Mouse (Mus musculus) forebrain, postnatal 0 days (tissue): Measurements from ENCODE around the gene Ankdd1a. TPM values are rescaled to one million over a fixed set of nuclear protein-coding genes. Genes with fewer than 3 reads are reported as not detected.
A peak's percentile ranks its signal among the peaks of the same experiment; 100 is the strongest.

Experiments
- ATAC-seq: fragments of 200-750 bp; cut with Nextera tagmentation; 2 replicates; pipeline ENCODE4 v1.8.0; 2017; ENCODE audit warnings: mild to moderate bottlenecking, moderate library complexity
- DNase-seq: peaks from one replicate; pipeline ENCODE4 v3.0.0-alpha.2; 2015
- H3K27ac ChIP-seq: fragments of 300-500 bp; sonication (generic); 2 replicates; pipeline ENCODE4 v1.5.1; 2014; ENCODE audit warnings: low read depth, mild to moderate bottlenecking, antibody characterized with exemption, low read length, moderate library complexity, mixed read lengths
- H3K27me3 ChIP-seq: fragments of 300-500 bp; sonication (generic); 2 replicates; pipeline ENCODE4 v1.6.1; 2014; ENCODE audit warnings: mild to moderate bottlenecking, low read length, mixed read lengths; ENCODE audit not compliant: insufficient read depth
- H3K36me3 ChIP-seq: fragments of 300-500 bp; sonication (generic); 2 replicates; pipeline ENCODE4 v1.6.1; 2014; ENCODE audit warnings: mild to moderate bottlenecking, moderate library complexity; ENCODE audit not compliant: insufficient read depth
- H3K4me1 ChIP-seq: fragments of 300-500 bp; sonication (generic); 2 replicates; pipeline ENCODE4 v1.6.1; 2014; ENCODE audit warnings: antibody characterized with exemption; ENCODE audit not compliant: insufficient read depth
- H3K4me2 ChIP-seq: fragments of 300-500 bp; sonication (generic); 2 replicates; pipeline ENCODE4 v1.6.1; 2014; ENCODE audit warnings: low read depth, mild to moderate bottlenecking, moderate library complexity
- H3K4me3 ChIP-seq: fragments of 300-500 bp; sonication (generic); 2 replicates; pipeline ENCODE4 v1.5.1; 2014; ENCODE audit warnings: low read depth, low read length, mixed read lengths
- H3K9ac ChIP-seq: fragments of 300-500 bp; sonication (generic); 2 replicates; pipeline ENCODE4 v1.6.1; 2014; ENCODE audit warnings: mild to moderate bottlenecking
- H3K9me3 ChIP-seq: fragments of 300-500 bp; sonication (generic); 2 replicates; pipeline ENCODE4 v1.6.1; 2016; ENCODE audit warnings: low read length
- CTCF ChIP-seq: sonication (generic); IDR thresholded peaks from 2 replicates; pipeline ENCODE4 v1.5.1; 2016; ENCODE audit warnings: antibody characterized with exemption, control low read depth, low read depth
- WGBS: fragments of 180-500 bp; shearing (Covaris S2); extraction: QIAGEN DNeasy Blood & Tissue Kit; methylation state at CpG from one replicate; pipeline ENCODE4 v1.1.7; 2014; 5-methylcytosine and 5-hydroxymethylcytosine counted together
- polyA plus RNA-seq: library from polyadenylated mRNA; unstranded; fragments of >200 nt; fragmentation: Nextera tagmentation; extraction: Ambion mirVana; gene quantifications from 2 replicates; pipeline ENCODE4 v1.2.1, GENCODE M21; 2015
- total RNA-seq: library from RNA; depleted of rRNA; stranded (reverse); fragments of >200 nt; gene quantifications from 2 replicates; pipeline ENCODE4 v1.2.3, GENCODE M21; 2014

Gene Ankdd1a
- total and polyA plus RNA-seq, 2 experiments from 2014 or later: 0.50 to 3.3 TPM

GRCm38 (mm10) chr9:65479158-65479557 is 40.8 kb downstream of the Ankdd1a start:
- DNase-seq: no peak
- Histone ChIP-seq H3K9ac (no peak overlapping the region), H3K4me2 (no peak overlapping the region), H3K9me3 (no peaks in the 10 kb centered on the region), H3K4me3 (no peak overlapping the region), H3K4me1 (no peaks in the 10 kb centered on the region), H3K36me3 (peaks cover 84% of the 10 kb centered on the region), H3K27me3 (no peaks in the 10 kb centered on the region), H3K27ac (no peak overlapping the region)
- no peak for TF ChIP-seq CTCF
- ATAC-seq: no peak
- WGBS: 89% methylated on average over 8 of the region's 8 CpGs

GRCm38 (mm10) chr9:65472769-65473168 is 47.2 kb downstream of the Ankdd1a start:
- H3K27ac ChIP-seq: no peak overlapping the region
- no peaks in the 10 kb centered on the region for H3K27me3 ChIP-seq
- no peaks in the 10 kb centered on the region for H3K9me3 ChIP-seq
- no peak overlapping the region for H3K4me2 ChIP-seq
- no peak for TF ChIP-seq CTCF
- H3K4me3 ChIP-seq: no peak overlapping the region
- H3K36me3 ChIP-seq: peaks cover 67% of the 10 kb centered on the region
- no peak for DNase-seq
- H3K9ac ChIP-seq: no peak overlapping the region
- H3K4me1 ChIP-seq: no peaks in the 10 kb centered on the region
- ATAC-seq: no peak
- WGBS: 90% methylated on average over 4 of the region's 4 CpGs

- no peak for TF ChIP-seq CTCF
- Histone ChIP-seq H3K4me2 (no peak overlapping the region), H3K36me3 (peaks cover 54% of the 10 kb centered on the region), H3K4me3 (no peak overlapping the region), H3K27me3 (no peaks in the 10 kb centered on the region), H3K9ac (peak overlapping the region; percentile 14; the same call in 1 of the 2 replicates), H3K27ac (no peak overlapping the region), H3K9me3 (no peaks in the 10 kb centered on the region), H3K4me1 (no peaks in the 10 kb centered on the region)
- no peak for ATAC-seq
- no peak for DNase-seq
- 77% methylated on average over 11 of the region's 11 CpGs for WGBS
These were observed 52.3 kb downstream of the Ankdd1a start for GRCm38 (mm10) chr9:65467686-65468085.

- no peak for TF ChIP-seq CTCF
- Histone ChIP-seq H3K4me3 (no peak overlapping the region), H3K9ac (no peak overlapping the region), H3K27me3 (no peaks in the 10 kb centered on the region), H3K4me1 (peaks cover 7% of the 10 kb centered on the region), H3K36me3 (peaks cover 42% of the 10 kb centered on the region), H3K9me3 (no peaks in the 10 kb centered on the region), H3K27ac (no peak overlapping the region), H3K4me2 (no peak overlapping the region)
- DNase-seq (no peak), ATAC-seq (no peak)
- WGBS: 94% methylated on average over 2 of the region's 2 CpGs
These were observed 54.8 kb downstream of the Ankdd1a start for GRCm38 (mm10) chr9:65465241-65465640.

GRCm38 (mm10) chr9:65464161-65464560 is 55.8 kb downstream of the Ankdd1a start:
- no peak for DNase-seq
- Histone ChIP-seq H3K4me2 (no peak overlapping the region), H3K27ac (no peak overlapping the region), H3K36me3 (peaks cover 32% of the 10 kb centered on the region), H3K9me3 (no peaks in the 10 kb centered on the region), H3K4me3 (no peak overlapping the region), H3K9ac (no peak overlapping the region), H3K27me3 (no peaks in the 10 kb centered on the region), H3K4me1 (peaks cover 7% of the 10 kb centered on the region)
- 93% methylated on average over 6 of the region's 6 CpGs for WGBS
- no peak for ATAC-seq
- no peak for TF ChIP-seq CTCF

- no peak for ATAC-seq
- no peak for TF ChIP-seq CTCF
- no peak overlapping the region for H3K9ac ChIP-seq
- peaks cover 7% of the 10 kb centered on the region for H3K4me1 ChIP-seq
- no peak overlapping the region for H3K4me3 ChIP-seq
- H3K36me3 ChIP-seq: peaks cover 25% of the 10 kb centered on the region; the same call in 1 of the 2 replicates
- H3K4me2 ChIP-seq: no peak overlapping the region
- no peaks in the 10 kb centered on the region for H3K27me3 ChIP-seq
- no peaks in the 10 kb centered on the region for H3K9me3 ChIP-seq
- no peak for DNase-seq
- H3K27ac ChIP-seq: no peak overlapping the region
- 73% methylated on average over 5 of the region's 5 CpGs for WGBS
These were observed 57.4 kb downstream of the Ankdd1a start for GRCm38 (mm10) chr9:65462544-65462943.

GRCm38 (mm10) chr9:65460732-65461442 is 59.1 kb downstream of the Ankdd1a start, which contains the start of gene Spg21:
TSS of gene Spg21 (plus strand) at chr9:65460947.
- Histone ChIP-seq H3K9me3 (no peaks in the 10 kb centered on the region), H3K4me2 (peak within 1 kb of the TSS; percentile 65), H3K36me3 (peaks cover 11% of the 10 kb centered on the region; the same call in 1 of the 2 replicates), H3K27me3 (no peaks in the 10 kb centered on the region), H3K4me1 (peaks cover 7% of the 10 kb centered on the region), H3K9ac (peak within 1 kb of the TSS; percentile 87), H3K4me3 (peak within 1 kb of the TSS; percentile 97), H3K27ac (peak within 1 kb of the TSS; percentile 88)
- peak; percentile 2; the same call in 1 of the 2 replicates for TF ChIP-seq CTCF
- peak; percentile 98 for ATAC-seq
- peak; percentile 96 for DNase-seq
- 2% methylated on average over 53 of the region's 53 CpGs for WGBS
